Mouse (Mus musculus) forebrain, embryonic 12.5 days (tissue): ENCODE results near the gene Btg3. TPM values are rescaled to one million over a fixed set of nuclear protein-coding genes. Genes with fewer than 3 reads are reported as not detected.
A peak's percentile ranks its signal among the peaks of the same experiment; 100 is the strongest.
"Not testable (repeated sequence)": the region's sequence is repeated elsewhere in the genome, so short reads cannot be mapped to it uniquely, and the experiment has no call there.

ENCODE experiments used
- ATAC-seq: fragments of 200-750 bp; cut with Nextera tagmentation; 2 replicates; pipeline ENCODE4 v1.8.0; 2017; ENCODE audit warnings: moderate TSS enrichment; ENCODE audit not compliant: low FRiP score
- H3K27ac ChIP-seq: fragments of 300-500 bp; sonication (generic); 2 replicates; pipeline ENCODE4 v1.5.1; 2016; ENCODE audit warnings: mild to moderate bottlenecking
- H3K27me3 ChIP-seq: fragments of 300-500 bp; sonication (generic); 2 replicates; pipeline ENCODE4 v1.6.1; 2016; ENCODE audit warnings: mild to moderate bottlenecking
- H3K36me3 ChIP-seq: fragments of 300-500 bp; sonication (generic); replicated peaks from 2 replicates; pipeline ENCODE4 v1.6.1; 2016; ENCODE audit warnings: mild to moderate bottlenecking
- H3K4me1 ChIP-seq: fragments of 300-500 bp; sonication (generic); 2 replicates; pipeline ENCODE4 v1.6.1; 2016
- H3K4me2 ChIP-seq: fragments of 300-500 bp; sonication (generic); 2 replicates; pipeline ENCODE4 v1.6.1; 2016; ENCODE audit warnings: mild to moderate bottlenecking, moderate library complexity
- H3K4me3 ChIP-seq: fragments of 300-500 bp; sonication (generic); replicated peaks from 2 replicates; pipeline ENCODE4 v1.5.1; 2016; ENCODE audit warnings: mild to moderate bottlenecking
- H3K9ac ChIP-seq: fragments of 300-500 bp; sonication (generic); 2 replicates; pipeline ENCODE4 v1.6.1; 2016; ENCODE audit warnings: mild to moderate bottlenecking
- H3K9me3 ChIP-seq: fragments of 300-500 bp; sonication (generic); 2 replicates; pipeline ENCODE4 v1.6.1; 2016
- WGBS: fragments of 180-500 bp; shearing (Covaris S2); methylation state at CpG from one replicate; pipeline ENCODE4 v1.1.7; 2016; 5-methylcytosine and 5-hydroxymethylcytosine counted together
- polyA plus RNA-seq: library from polyadenylated mRNA; unstranded; fragments of >200 nt; fragmentation: Nextera tagmentation; extraction: Ambion mirVana; gene quantifications from 2 replicates; pipeline ENCODE4 v1.2.1, GENCODE M21; 2016

Gene Btg3
- polyA plus RNA-seq, 1 experiment from 2014 or later: 46.1 TPM

- Histone ChIP-seq H3K9ac (peak overlapping the region; percentile 86), H3K27ac (peak overlapping the region; percentile 66), H3K36me3 (0 out of 2 replicates have a peak, but pooled peaks cover 6% of the 10 kb centered on the region), H3K4me1 (peaks cover 17% of the 10 kb centered on the region), H3K4me3 (peak overlapping the region; percentile 91), H3K9me3 (no peaks in the 10 kb centered on the region), H3K4me2 (peak overlapping the region; percentile 68), H3K27me3 (0 out of 2 replicates have a peak, but pooled peaks cover 3% of the 10 kb centered on the region)
- under 1% methylated on average over 81 of the region's 100 CpGs for WGBS
- peak; percentile 74 for ATAC-seq
Measured at GRCm38 (mm10) chr16:78375821-78376691, 936 bp downstream of the Btg3 start.

GRCm38 (mm10) chr16:78375222-78375621 lies 1.8 kb downstream of the Btg3 start:
- ATAC-seq: no peak
- no peak overlapping the region for H3K27ac ChIP-seq
- no peak overlapping the region for H3K9ac ChIP-seq

GRCm38 (mm10) chr16:78373743-78374142 lies 3.2 kb downstream of the Btg3 start:
- Histone ChIP-seq H3K9ac (no peak overlapping the region), H3K4me2 (no peak overlapping the region), H3K27me3 (0 out of 2 replicates have a peak, but pooled peaks cover 3% of the 10 kb centered on the region), H3K27ac (no peak overlapping the region), H3K9me3 (no peaks in the 10 kb centered on the region), H3K4me1 (peaks cover 17% of the 10 kb centered on the region), H3K4me3 (no peak overlapping the region), H3K36me3 (peaks cover 10% of the 10 kb centered on the region)
- WGBS: 82% methylated on average over 8 of the region's 8 CpGs
- ATAC-seq: no peak

More at GRCm38 (mm10) chr16:78375222-78375621, 1.8 kb downstream of the Btg3 start:
- Histone ChIP-seq H3K36me3 (0 out of 2 replicates have a peak, but pooled peaks cover 6% of the 10 kb centered on the region), H3K27me3 (0 out of 2 replicates have a peak, but pooled peaks cover 3% of the 10 kb centered on the region), H3K4me2 (peak overlapping the region; percentile 68), H3K9me3 (no peaks in the 10 kb centered on the region), H3K4me3 (peak overlapping the region; percentile 91), H3K4me1 (peaks cover 17% of the 10 kb centered on the region)
- WGBS: 58% methylated on average over 10 of the region's 10 CpGs

- H3K4me1 ChIP-seq: peaks cover 17% of the 10 kb centered on the region
- H3K27me3 ChIP-seq: 0 out of 2 replicates have a peak, but pooled peaks cover 3% of the 10 kb centered on the region
- no peak overlapping the region for H3K4me3 ChIP-seq
- peaks cover 18% of the 10 kb centered on the region for H3K36me3 ChIP-seq
- no peak for ATAC-seq
- WGBS: 82% methylated on average over 5 of the region's 5 CpGs
- no peaks in the 10 kb centered on the region for H3K9me3 ChIP-seq
- no peak overlapping the region for H3K9ac ChIP-seq
- no peak overlapping the region for H3K4me2 ChIP-seq
- H3K27ac ChIP-seq: no peak overlapping the region
Measured at GRCm38 (mm10) chr16:78372786-78373185, 4.2 kb downstream of the Btg3 start.

- ATAC-seq: no peak
- Histone ChIP-seq H3K36me3 (peaks cover 25% of the 10 kb centered on the region), H3K9ac (no peak overlapping the region), H3K9me3 (no peaks in the 10 kb centered on the region), H3K27me3 (no peaks in the 10 kb centered on the region), H3K4me2 (no peak overlapping the region), H3K4me3 (no peak overlapping the region), H3K4me1 (peaks cover 12% of the 10 kb centered on the region), H3K27ac (no peak overlapping the region)
- WGBS: 84% methylated on average over 7 of the region's 7 CpGs
Measured at GRCm38 (mm10) chr16:78371491-78372046, 5.4 kb downstream of the Btg3 start.

- not testable (repeated sequence) for H3K4me3 ChIP-seq, H3K27ac ChIP-seq, H3K4me1 ChIP-seq, H3K9me3 ChIP-seq, H3K27me3 ChIP-seq, H3K4me2 ChIP-seq, ATAC-seq, H3K9ac ChIP-seq
- WGBS: 88% methylated on average over 9 of the region's 9 CpGs
- H3K36me3 ChIP-seq: peaks cover 38% of the 10 kb centered on the region
Measured at GRCm38 (mm10) chr16:78364554-78364953, 12.4 kb downstream of the Btg3 start.

- no peak overlapping the region for H3K27ac ChIP-seq
- WGBS: 92% methylated on average over 4 of the region's 4 CpGs
- H3K4me2 ChIP-seq: no peak overlapping the region
- H3K9ac ChIP-seq: no peak overlapping the region
- H3K4me1 ChIP-seq: no peaks in the 10 kb centered on the region
- H3K36me3 ChIP-seq: peaks cover 33% of the 10 kb centered on the region
- H3K27me3 ChIP-seq: no peaks in the 10 kb centered on the region
- no peak for ATAC-seq
- no peaks in the 10 kb centered on the region for H3K9me3 ChIP-seq
- no peak overlapping the region for H3K4me3 ChIP-seq
Measured at GRCm38 (mm10) chr16:78361466-78361865, 15.5 kb downstream of the Btg3 start.

- H3K27ac ChIP-seq: no peak overlapping the region
- no peak overlapping the region for H3K9ac ChIP-seq
- no peaks in the 10 kb centered on the region for H3K4me1 ChIP-seq
- no peak overlapping the region for H3K4me2 ChIP-seq
- peaks cover 26% of the 10 kb centered on the region; the same call in 1 of the 2 replicates for H3K36me3 ChIP-seq
- ATAC-seq: no peak
- 93% methylated on average over 3 of the region's 3 CpGs for WGBS
- H3K9me3 ChIP-seq: no peaks in the 10 kb centered on the region
- no peaks in the 10 kb centered on the region for H3K27me3 ChIP-seq
- H3K4me3 ChIP-seq: no peak overlapping the region
Measured at GRCm38 (mm10) chr16:78357757-78358156, 19.2 kb downstream of the Btg3 start.

GRCm38 (mm10) chr16:78347328-78347926 lies 29.6 kb downstream of the Btg3 start:
- Histone ChIP-seq H3K4me2 (no peak overlapping the region), H3K4me3 (no peak overlapping the region), H3K9ac (no peak overlapping the region), H3K27me3 (no peaks in the 10 kb centered on the region), H3K27ac (no peak overlapping the region), H3K36me3 (peaks cover 18% of the 10 kb centered on the region), H3K4me1 (no peaks in the 10 kb centered on the region), H3K9me3 (no peaks in the 10 kb centered on the region)
- no peak for ATAC-seq
- 80% methylated on average over 13 of the region's 13 CpGs for WGBS

- Histone ChIP-seq H3K4me2 (no peak overlapping the region), H3K27ac (no peak overlapping the region)
- WGBS: 84% methylated on average over 2 of the region's 2 CpGs
Measured at GRCm38 (mm10) chr16:78346662-78347327, 30.2 kb downstream of the Btg3 start.

GRCm38 (mm10) chr16:78343792-78344191 lies 33.2 kb downstream of the Btg3 start:
- 82% methylated on average over 6 of the region's 6 CpGs for WGBS
- peaks cover 5% of the 10 kb centered on the region for H3K4me1 ChIP-seq
- H3K36me3 ChIP-seq: peaks cover 24% of the 10 kb centered on the region
- H3K4me3 ChIP-seq: no peak overlapping the region
- no peak overlapping the region for H3K4me2 ChIP-seq
- no peak overlapping the region for H3K9ac ChIP-seq
- no peak for ATAC-seq
- no peaks in the 10 kb centered on the region for H3K27me3 ChIP-seq
- H3K27ac ChIP-seq: no peak overlapping the region
- H3K9me3 ChIP-seq: no peaks in the 10 kb centered on the region

More at GRCm38 (mm10) chr16:78346662-78347327, 30.2 kb downstream of the Btg3 start:
- Histone ChIP-seq H3K9me3 (no peaks in the 10 kb centered on the region), H3K4me1 (no peaks in the 10 kb centered on the region), H3K4me3 (no peak overlapping the region), H3K27me3 (no peaks in the 10 kb centered on the region), H3K9ac (no peak overlapping the region), H3K36me3 (peaks cover 22% of the 10 kb centered on the region)
- no peak for ATAC-seq

- Histone ChIP-seq H3K4me2 (no peak overlapping the region), H3K4me3 (no peak overlapping the region), H3K4me1 (peaks cover 5% of the 10 kb centered on the region), H3K9me3 (no peaks in the 10 kb centered on the region), H3K36me3 (peaks cover 20% of the 10 kb centered on the region; the same call in 1 of the 2 replicates), H3K27ac (no peak overlapping the region), H3K27me3 (no peaks in the 10 kb centered on the region), H3K9ac (no peak overlapping the region)
- ATAC-seq: no peak
- WGBS: 88% methylated on average over 5 of the region's 5 CpGs
Measured at GRCm38 (mm10) chr16:78342767-78343166, 34.2 kb downstream of the Btg3 start.
